Mouse (Mus musculus): Measurements from ENCODE around the gene Itfg1. TPM values are rescaled to one million over a fixed set of nuclear protein-coding genes. Genes with fewer than 3 reads are reported as not detected.

Gene Itfg1
- total RNA-seq, 2 experiments from 2014 or later, result 177 to 183 TPM

GRCm38 (mm10) chr8:85783871-85784270 is 56.9 kb downstream of the Itfg1 start:
- intact Hi-C loops (cut with DNase I), result no loop called here
- no peak for DNase-seq (ENCODE audit: low spot score in 2 of 2)

- intact Hi-C loops (cut with DNase I), result no loop called here
- no peak for DNase-seq (ENCODE audit: low spot score in 2 of 2)
These were observed 60.6 kb downstream of the Itfg1 start for GRCm38 (mm10) chr8:85780091-85780490.

GRCm38 (mm10) chr8:85745053-85745452 is 95.7 kb downstream of the Itfg1 start:
- intact Hi-C loops (cut with DNase I), result no loop called here
- no peak for DNase-seq (ENCODE audit: low spot score in 2 of 2)

- intact Hi-C loops (cut with DNase I), result no loop called here
- no peak for DNase-seq (ENCODE audit: low spot score in 2 of 2)
These were observed 110.2 kb downstream of the Itfg1 start for GRCm38 (mm10) chr8:85730545-85730944.

GRCm38 (mm10) chr8:85717271-85717670 is 123.5 kb downstream of the Itfg1 start:
- DNase-seq (ENCODE audit: low spot score in 2 of 2), result no peak
- intact Hi-C loops (cut with DNase I), result no loop called here

- intact Hi-C loops (cut with DNase I), result no loop called here
- no peak for DNase-seq (ENCODE audit: low spot score in 2 of 2)
These were observed 124.0 kb downstream of the Itfg1 start for GRCm38 (mm10) chr8:85716696-85717095.

GRCm38 (mm10) chr8:85706988-85707387 is 133.7 kb downstream of the Itfg1 start:
- intact Hi-C loops (cut with DNase I), result loop anchor here (10.0 kb wide), 1 partner anchor 498 kb away; no protein-coding TSS in a partner anchor
- DNase-seq (ENCODE audit: low spot score in 2 of 2), result no peak

- intact Hi-C loops (cut with DNase I), result loop anchor here (1.0 to 10.0 kb wide), 4 partner anchors 140 to 884 kb away; partner anchors contain the start of genes Itfg1 and Phkb
- DNase-seq (ENCODE audit: low spot score in 2 of 2), result peak; percentile 75 to 86
These were observed 139.9 kb downstream of the Itfg1 start, which contains the start of gene Neto2 for GRCm38 (mm10) chr8:85700751-85701351. TSS of gene Neto2 (minus strand) at chr8:85700924.

- peak; percentile 50 to 68 for DNase-seq (ENCODE audit: low spot score in 2 of 2)
- intact Hi-C loops (cut with DNase I), result loop anchor here (1.0 to 10.0 kb wide), 4 partner anchors 141 to 885 kb away; partner anchors contain the start of genes Itfg1 and Phkb
These were observed 140.5 kb downstream of the Itfg1 start for GRCm38 (mm10) chr8:85700101-85700750.

- intact Hi-C loops (cut with DNase I), result loop anchor here (2.0 kb wide), 1 partner anchor 776 kb away; no protein-coding TSS in a partner anchor
These were observed 141.7 kb downstream of the Itfg1 start for GRCm38 (mm10) chr8:85699051-85699450.

More at GRCm38 (mm10) chr8:85699051-85699450, 141.7 kb downstream of the Itfg1 start:
- peak; percentile 78 to 87 for DNase-seq (ENCODE audit: low spot score in 2 of 2)

Small RNA genes within 50 kb of the gene (microRNA-seq; reads per million reads assigned to microRNA genes)
- 0 reads per million in 2 experiments for gene Mir8109

Other genes with a start within 250 kb of the Itfg1 start
- 10 to 100 TPM; 75.6 to 75.8 TPM for gene Neto2, start 140.0 kb downstream of the Itfg1 start, total RNA-seq (2021)
- gene Phkb, start within 50 bp of the Itfg1 start, total RNA-seq (2021), result 10 to 100 TPM; 33.4 to 38.0 TPM

Data from left cerebral cortex, postnatal 25 days (tissue).